Mouse (Mus musculus): ENCODE results near the gene Gm16485.

DNA sequence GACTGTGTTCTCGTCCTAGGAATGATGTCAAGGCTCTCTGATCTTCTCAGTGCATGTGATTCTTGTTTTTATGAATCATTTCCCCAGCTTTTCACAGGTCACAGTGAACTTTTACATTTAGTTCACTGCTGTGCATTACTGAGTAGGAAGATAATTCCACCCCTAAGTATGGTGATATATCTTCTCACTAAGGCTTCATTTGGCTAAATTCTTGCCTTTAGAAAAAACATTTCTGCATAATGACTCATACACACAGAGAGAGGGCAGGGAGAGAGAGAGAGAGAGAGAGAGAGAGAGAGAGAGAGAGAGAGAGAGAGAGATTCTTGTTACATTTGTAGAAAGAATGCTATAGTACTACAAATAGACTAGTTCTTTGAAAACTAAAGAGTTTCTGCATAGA lies 33.8 kb upstream of the Gm16485 start:
- TF ChIP-seq EP300 (IDR thresholded peaks at IDR 0.05) (no peak), CTCF (IDR thresholded peaks at IDR 0.05) (no peak)

Data from lung, postnatal 0 days (tissue).